Mouse (Mus musculus) bone marrow, adult 2 months (tissue): ENCODE results near the gene Il9r. TPM values are rescaled to one million over a fixed set of nuclear protein-coding genes. Genes with fewer than 3 reads are reported as not detected.

Source experiments
- H3K27ac ChIP-seq: fragments of 200-500 bp; 2 replicates; pipeline ENCODE4 v1.5.1; 2012; ENCODE audit warnings: low read depth, mild to moderate bottlenecking, control low read depth, inconsistent platforms, low read length; ENCODE audit not compliant: control insufficient read depth, poor library complexity, insufficient read depth
- H3K4me1 ChIP-seq: fragments of 200-500 bp; 2 replicates; pipeline ENCODE4 v1.6.1; 2011; ENCODE audit warnings: low read length; ENCODE audit not compliant: control insufficient read depth, insufficient read depth
- H3K4me3 ChIP-seq: fragments of 200-500 bp; replicated peaks from 2 replicates; pipeline ENCODE3; 2011; ENCODE audit warnings: mild to moderate bottlenecking, low read depth, low read length, control low read depth; ENCODE audit not compliant: control insufficient read depth
- CTCF ChIP-seq: fragments of 200-500 bp; IDR thresholded peaks from 2 replicates; pipeline ENCODE4 v1.5.1; 2011; ENCODE audit warnings: low read length, control low read depth; ENCODE audit not compliant: control insufficient read depth, insufficient read depth
- POLR2A ChIP-seq: fragments of 200-500 bp; IDR thresholded peaks from 2 replicates; pipeline ENCODE4 v1.6.1; 2011; ENCODE audit warnings: low read depth, mild to moderate bottlenecking, control low read depth, low read length, borderline replicate concordance; ENCODE audit not compliant: control insufficient read depth
- WGBS: fragments of 180-500 bp; shearing (Covaris S2); methylation state at CpG from one replicate; pipeline ENCODE4 v1.1.7; 2018; 5-methylcytosine and 5-hydroxymethylcytosine counted together
- polyA plus RNA-seq: library from polyadenylated mRNA; stranded (reverse); fragments of >200 nt; gene quantifications from 2 replicates; pipeline ENCODE4 v1.2.4, GENCODE M21; 2011; ENCODE audit warnings: low replicate concordance; ENCODE audit not compliant: missing spikeins, insufficient read depth, insufficient read length

Gene Il9r
- polyA plus RNA-seq, 1 experiment, result 0.55 TPM

GRCm38 (mm10) chr11:32199230-32199629 is 849 bp downstream of the Il9r start:
- Histone ChIP-seq H3K4me3 (no peak overlapping the region), H3K4me1 (no peaks in the 10 kb centered on the region), H3K27ac (no peak overlapping the region)
- 35% methylated on average over 6 of the region's 6 CpGs for WGBS
- TF ChIP-seq POLR2A (no peak), CTCF (no peak)

- TF ChIP-seq CTCF, result no peak
- TF ChIP-seq POLR2A, result no peak
- 56% methylated on average over 14 of the region's 14 CpGs for WGBS
- Histone ChIP-seq H3K4me3 (no peak overlapping the region), H3K27ac (no peak overlapping the region), H3K4me1 (no peaks in the 10 kb centered on the region)
These were observed 1.7 kb downstream of the Il9r start for GRCm38 (mm10) chr11:32198256-32198955.

GRCm38 (mm10) chr11:32197766-32198165 is 2.3 kb downstream of the Il9r start:
- 72% methylated on average over 3 of the region's 3 CpGs for WGBS
- Histone ChIP-seq H3K4me1 (no peaks in the 10 kb centered on the region), H3K27ac (no peak overlapping the region), H3K4me3 (no peak overlapping the region)
- TF ChIP-seq CTCF, result no peak
- no peak for TF ChIP-seq POLR2A

- H3K4me1 ChIP-seq, result no peaks in the 10 kb centered on the region
- TF ChIP-seq CTCF, result no peak
- TF ChIP-seq POLR2A, result no peak
- H3K27ac ChIP-seq, result no peak overlapping the region
- 54% methylated on average over 6 of the region's 6 CpGs for WGBS
- no peak overlapping the region for H3K4me3 ChIP-seq
These were observed 3.4 kb downstream of the Il9r start for GRCm38 (mm10) chr11:32196727-32197126.

- 15% methylated on average over 11 of the region's 11 CpGs for WGBS
- Histone ChIP-seq H3K27ac (no peak overlapping the region), H3K4me1 (no peaks in the 10 kb centered on the region), H3K4me3 (no peak overlapping the region)
- TF ChIP-seq POLR2A, result no peak
- TF ChIP-seq CTCF, result no peak
These were observed 4.1 kb downstream of the Il9r start for GRCm38 (mm10) chr11:32195867-32196540.

- Histone ChIP-seq H3K27ac (no peak overlapping the region), H3K4me1 (no peaks in the 10 kb centered on the region), H3K4me3 (no peak overlapping the region)
- TF ChIP-seq POLR2A (no peak), CTCF (no peak)
- WGBS, result 81% methylated on average over 5 of the region's 5 CpGs
These were observed 5.5 kb downstream of the Il9r start for GRCm38 (mm10) chr11:32194626-32195025.

GRCm38 (mm10) chr11:32194086-32194485 is 6.0 kb downstream of the Il9r start:
- H3K4me1 ChIP-seq, result no peaks in the 10 kb centered on the region
- 74% methylated on average over 10 of the region's 10 CpGs for WGBS
- no peak overlapping the region for H3K27ac ChIP-seq
- no peak overlapping the region for H3K4me3 ChIP-seq
- TF ChIP-seq POLR2A, result no peak
- no peak for TF ChIP-seq CTCF

GRCm38 (mm10) chr11:32193156-32193555 is 6.9 kb downstream of the Il9r start:
- no peaks in the 10 kb centered on the region for H3K4me1 ChIP-seq
- no peak overlapping the region for H3K4me3 ChIP-seq
- no peak overlapping the region for H3K27ac ChIP-seq
- TF ChIP-seq CTCF, result no peak
- TF ChIP-seq POLR2A, result no peak
- 88% methylated on average over 10 of the region's 10 CpGs for WGBS

- no peak overlapping the region for H3K27ac ChIP-seq
- 85% methylated on average over 13 of the region's 13 CpGs for WGBS
- no peak overlapping the region for H3K4me3 ChIP-seq
- no peaks in the 10 kb centered on the region for H3K4me1 ChIP-seq
- TF ChIP-seq POLR2A (no peak), CTCF (no peak)
These were observed 9.4 kb downstream of the Il9r start for GRCm38 (mm10) chr11:32190603-32191110.
